Mouse (Mus musculus): ENCODE data around the gene Gm29554.
"Not testable (repeated sequence)": the region's sequence is repeated elsewhere in the genome, so short reads cannot be mapped to it uniquely, and the experiment has no call there.

The Gm29554 gene

DNA sequence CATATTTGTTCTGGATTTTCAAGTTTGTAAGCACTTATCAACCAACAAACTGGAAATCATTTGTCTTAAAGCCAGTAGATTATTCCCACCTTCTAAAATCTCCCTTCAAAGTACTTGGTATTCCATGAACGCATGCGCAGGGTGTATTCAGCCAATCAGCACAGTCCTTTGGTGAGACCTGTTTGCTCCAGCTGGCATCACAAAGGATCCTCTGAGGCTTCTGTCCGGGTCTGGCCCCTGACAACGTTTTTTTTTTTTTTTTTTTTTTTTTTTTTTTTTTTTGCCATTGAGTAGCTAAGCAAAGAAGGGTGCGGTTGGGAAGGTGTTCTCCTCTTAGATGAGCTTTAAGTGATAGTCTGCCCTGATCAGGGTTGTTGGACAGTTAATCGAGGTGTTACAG, at the start of gene Gm29554:
Gene Gm29554 (plus strand): TSS at position 301 of the 400 bp plus-strand sequence.
- not testable (repeated sequence) for DNase-seq (ENCODE audit: low read depth)
